Mouse (Mus musculus): Measurements from ENCODE around the gene Vipr2.

Vipr2 gene

DNA sequence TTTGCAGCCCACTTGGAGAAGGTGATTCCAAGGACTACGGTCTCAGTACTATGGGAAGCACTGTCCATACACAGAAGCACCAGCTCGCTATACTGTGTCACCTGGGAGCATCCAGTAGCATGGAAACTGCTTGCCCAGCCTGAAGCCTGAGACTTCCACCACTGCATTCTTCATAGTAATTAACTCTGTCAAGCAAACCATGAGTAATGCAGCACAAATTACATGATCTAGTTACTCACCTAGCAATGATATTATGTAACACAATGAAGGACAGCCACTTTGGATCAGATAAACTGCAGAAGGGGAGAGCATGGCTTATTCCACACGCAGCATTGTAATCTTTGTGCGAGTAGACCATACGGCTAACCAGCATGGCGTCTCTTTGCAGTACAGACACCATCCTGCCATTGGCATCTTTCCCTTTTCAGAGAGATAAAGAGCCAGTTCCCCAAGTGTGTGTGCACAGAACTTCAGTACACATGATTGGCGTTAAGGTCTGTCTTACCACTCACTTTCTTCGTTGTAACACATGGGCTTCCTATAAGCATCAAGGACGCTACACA lies 75.4 kb downstream of the Vipr2 start:
- in situ Hi-C loops (cut with MboI; ENCODE audit: low sequenced_read_pairs), result no loop called here

- in situ Hi-C loops (cut with MboI; ENCODE audit: low sequenced_read_pairs), result no loop called here
Observed at GRCm38 (mm10) chr12:116156792-116157532, 79.4 kb downstream of the Vipr2 start.

DNA sequence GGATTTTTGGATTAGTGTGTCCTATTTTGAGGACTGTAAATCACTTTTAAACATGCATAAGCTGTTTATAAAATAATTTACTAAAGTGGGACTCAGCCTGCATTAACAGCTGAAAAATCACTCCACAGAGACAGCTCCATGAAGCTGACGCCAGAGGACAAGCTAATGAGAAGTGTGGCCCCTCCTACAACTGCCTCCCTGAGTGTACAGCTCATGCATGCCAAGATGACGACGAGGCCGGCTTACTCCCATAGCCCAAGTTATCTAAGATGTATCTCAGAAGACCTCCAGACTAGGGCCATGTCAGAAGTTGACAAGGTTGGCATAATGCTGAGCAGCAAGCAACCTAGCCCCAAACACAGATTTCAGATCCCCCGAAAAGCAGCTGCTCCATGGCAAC lies 81.7 kb downstream of the Vipr2 start:
- in situ Hi-C loops (cut with MboI; ENCODE audit: low sequenced_read_pairs), result no loop called here

DNA sequence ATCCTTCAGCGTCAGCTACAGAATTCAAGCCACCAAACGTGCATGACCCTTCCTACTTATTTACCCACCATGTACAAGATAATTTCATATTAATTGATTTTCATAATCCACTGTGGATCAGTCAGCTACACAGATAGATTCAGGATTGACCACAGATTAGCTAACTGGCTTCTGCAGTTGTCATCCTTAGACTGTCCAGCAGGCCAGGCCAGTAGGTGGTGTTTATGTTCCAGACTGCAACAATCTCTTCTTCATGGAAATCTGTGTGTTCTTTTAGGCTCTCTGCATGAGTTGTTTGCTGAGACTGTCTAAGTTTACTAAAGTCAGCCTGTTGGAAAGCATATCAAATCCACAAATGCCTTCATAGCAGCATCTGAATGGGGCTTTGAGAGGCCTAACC lies 82.2 kb downstream of the Vipr2 start:
- in situ Hi-C loops (cut with MboI; ENCODE audit: low sequenced_read_pairs), result no loop called here

DNA sequence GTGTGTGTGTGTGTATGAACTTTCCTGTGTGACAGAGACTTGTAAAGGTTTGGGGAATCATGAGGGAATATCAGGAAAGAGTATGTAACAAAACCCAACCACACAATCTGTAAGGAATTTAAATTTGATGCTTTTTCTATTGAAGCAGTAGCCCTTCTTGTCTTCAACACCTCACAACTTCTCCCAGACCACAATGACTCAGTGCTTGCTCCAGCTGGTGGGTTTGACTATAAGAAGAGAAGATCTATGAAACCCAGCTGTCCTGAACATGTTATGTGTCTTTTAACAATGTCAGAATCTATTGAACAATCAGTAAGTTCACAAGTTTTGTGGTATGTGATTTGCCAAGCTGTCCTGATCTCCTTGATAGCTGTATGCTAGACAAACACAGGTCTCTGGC lies 87.8 kb downstream of the Vipr2 start:
- in situ Hi-C loops (cut with MboI; ENCODE audit: low sequenced_read_pairs), result no loop called here

DNA sequence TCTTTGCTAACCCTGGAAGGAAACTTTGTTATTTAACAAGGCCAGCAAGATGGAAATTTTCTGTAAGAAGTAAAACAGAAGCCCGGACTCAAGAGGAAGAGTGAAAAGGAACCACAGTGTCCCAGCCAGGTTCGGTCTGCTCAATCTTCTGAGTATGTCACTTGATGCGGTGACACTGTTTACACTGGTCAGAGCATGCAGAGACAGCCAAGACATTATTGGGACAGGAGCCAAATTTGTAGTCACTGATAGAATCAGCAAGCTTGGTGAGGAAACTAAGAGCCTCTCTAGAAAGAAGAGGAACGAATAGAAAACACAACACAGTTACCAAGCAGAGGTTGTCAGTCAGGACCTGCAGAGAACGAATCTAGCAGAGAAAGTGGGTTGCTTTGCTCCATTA lies 92.1 kb downstream of the Vipr2 start:
- in situ Hi-C loops (cut with MboI; ENCODE audit: low sequenced_read_pairs), result no loop called here

GRCm38 (mm10) chr12:116176930-116177329 lies 99.4 kb downstream of the Vipr2 start:
- in situ Hi-C loops (cut with MboI; ENCODE audit: low sequenced_read_pairs), result no loop called here

DNA sequence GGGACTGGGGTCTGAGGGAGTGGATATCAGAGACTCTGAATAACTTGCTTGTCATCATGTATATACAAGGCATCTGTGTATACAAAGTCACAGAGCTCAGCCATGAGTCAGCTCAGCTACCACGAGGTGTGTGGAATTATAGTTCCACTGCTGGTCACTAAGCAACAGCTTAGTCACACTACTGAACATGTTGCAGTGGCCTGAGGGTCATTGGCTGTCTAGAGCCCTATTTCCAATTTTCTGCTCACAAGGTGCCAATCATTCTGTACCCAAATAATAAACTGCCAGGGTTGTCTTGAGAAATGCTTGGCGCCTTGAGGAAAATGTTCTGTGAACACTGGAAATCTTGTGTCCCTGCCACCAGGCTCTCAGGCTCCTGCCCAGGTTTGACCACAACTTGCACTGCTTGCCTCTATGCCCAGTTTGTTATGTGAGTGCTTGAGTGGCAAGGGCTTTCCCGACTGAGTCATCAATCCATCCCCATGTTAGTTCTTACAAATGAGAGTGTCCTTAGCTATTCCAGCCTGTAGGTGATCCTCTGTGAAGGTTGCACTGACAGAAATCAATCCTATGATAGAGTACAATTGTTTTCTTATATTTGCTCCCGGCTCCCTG lies 104.0 kb downstream of the Vipr2 start:
- in situ Hi-C loops (cut with MboI; ENCODE audit: low sequenced_read_pairs), result no loop called here

DNA sequence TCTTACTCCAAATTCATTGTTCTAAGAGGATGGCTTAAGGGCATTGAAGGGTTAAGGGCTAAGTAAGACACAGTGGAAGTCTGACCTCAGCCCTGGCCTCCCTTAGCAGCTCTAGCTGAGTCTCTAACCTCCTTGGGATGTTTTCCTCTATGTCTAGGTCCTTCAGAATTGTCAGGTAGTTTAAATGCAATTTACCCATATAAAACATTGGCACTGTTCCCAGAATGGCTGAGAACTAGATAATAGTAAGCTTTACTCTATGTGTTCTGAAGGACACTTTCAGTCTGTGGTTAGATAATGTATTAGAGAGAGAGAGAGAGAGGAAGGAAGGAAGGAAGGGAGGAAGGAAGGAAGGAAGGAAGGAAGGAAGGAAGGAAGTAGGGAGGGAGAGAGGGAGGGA lies 104.8 kb downstream of the Vipr2 start:
- in situ Hi-C loops (cut with MboI; ENCODE audit: low sequenced_read_pairs), result no loop called here

- in situ Hi-C loops (cut with MboI; ENCODE audit: low sequenced_read_pairs), result no loop called here
Observed at GRCm38 (mm10) chr12:116183212-116183935, 105.8 kb downstream of the Vipr2 start.

DNA sequence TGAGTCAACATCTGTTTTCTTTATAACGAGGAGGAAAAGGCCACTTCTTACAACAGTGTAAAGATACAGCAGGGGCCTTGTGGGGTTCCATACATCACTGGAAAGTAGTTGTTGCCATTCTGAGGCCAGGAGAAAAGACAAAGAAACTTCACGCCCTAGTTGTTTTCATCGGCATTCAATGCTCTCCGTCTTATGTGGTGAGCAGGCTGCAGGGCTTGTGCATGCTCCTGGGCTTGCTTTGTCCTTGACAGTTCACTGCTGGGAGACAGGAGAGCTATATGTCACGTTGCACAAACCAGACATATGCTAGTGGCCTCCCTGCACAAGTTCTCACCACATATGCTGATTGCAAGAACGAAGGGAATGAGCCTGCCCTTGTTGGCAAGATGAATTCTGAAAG lies 116.4 kb downstream of the Vipr2 start:
- in situ Hi-C loops (cut with MboI; ENCODE audit: low sequenced_read_pairs), result no loop called here

DNA sequence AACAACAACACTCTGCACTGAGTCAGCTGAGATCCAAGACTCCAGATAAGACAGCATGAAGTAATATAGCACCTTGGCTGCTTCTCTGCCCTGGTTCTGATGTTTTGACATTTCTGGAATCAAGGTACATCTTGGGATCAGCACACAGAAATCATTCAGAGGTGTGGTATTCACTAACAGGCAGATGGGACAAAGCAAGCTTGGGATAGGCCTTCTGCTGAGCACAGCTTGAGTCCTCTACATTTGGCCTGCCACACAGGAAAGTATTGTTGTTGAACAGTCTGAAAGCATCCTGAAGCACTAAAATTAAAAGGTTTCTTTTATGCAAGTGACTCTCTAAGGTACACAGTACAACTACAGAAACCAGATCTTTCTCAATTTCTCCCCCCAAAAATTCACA lies 117.1 kb downstream of the Vipr2 start:
- in situ Hi-C loops (cut with MboI; ENCODE audit: low sequenced_read_pairs), result no loop called here
